ENCODE assay signal across 8 mouse cellular contexts in genomic region chr10:94147756-94148531, GRCm38 (mm10). TPM values are rescaled to one million over a fixed set of nuclear protein-coding genes. Genes with fewer than 3 reads are reported as not detected.
DNase-seq lines count a peak whose midpoint lies in the region; ATAC-seq and TF ChIP-seq lines count a peak whose summit lies in the region.

TSS of gene Nr2c1 (plus strand) at chr10:94148023.

- WGBS in embryonic facial prominence, embryonic 15.5 days: under 1% methylated on average over 64 of the region's 64 CpGs
- WGBS in heart, embryonic 11.5 days (ENCODE audit: insufficient replicate concordance): under 1% methylated on average over 64 of the region's 64 CpGs
- WGBS in kidney, embryonic 16.5 days: under 1% methylated on average over 58 of the region's 64 CpGs

- DNase-seq in B cell, adult 2 months: peak; percentile 76 to 77
- DNase-seq in liver: peak; percentile 86
- DNase-seq in monocyte, adult 2 months (ENCODE audit: low read depth in 1 of 2, low spot score in 2 of 2): peak; percentile 51 to 76
- peak; percentile 46 to 60 for DNase-seq in spleen, postnatal 14 days (ENCODE audit: low spot score in 2 of 2)

- H3K36me3 ChIP-seq in embryonic facial prominence, embryonic 15.5 days: no peaks in the 10 kb centered on the region
- no peaks in the 10 kb centered on the region for H3K36me3 ChIP-seq in heart, embryonic 11.5 days (ENCODE audit: control insufficient read depth, insufficient read depth, low read length)
- no peaks in the 10 kb centered on the region for H3K36me3 ChIP-seq in kidney, embryonic 16.5 days (ENCODE audit: insufficient read depth, low read length)

- H3K4me3 ChIP-seq in bone marrow macrophage, adult 2 months (ENCODE audit: insufficient read depth, low read length): peak within 1 kb of the TSS; percentile 75
- peak within 1 kb of the TSS; percentile 86 for H3K4me3 ChIP-seq in embryonic facial prominence, embryonic 15.5 days (replicated peaks)
- H3K4me3 ChIP-seq in heart, embryonic 11.5 days (ENCODE audit: low read depth, low read length): peak within 1 kb of the TSS; percentile 91
- H3K4me3 ChIP-seq in kidney, embryonic 16.5 days (ENCODE audit: low read length): peak within 1 kb of the TSS; percentile 82

- H3K9ac ChIP-seq in embryonic facial prominence, embryonic 15.5 days: peak within 1 kb of the TSS; percentile 88
- peak within 1 kb of the TSS; percentile 93 for H3K9ac ChIP-seq in heart, embryonic 11.5 days (ENCODE audit: low read depth, low read length)
- H3K9ac ChIP-seq in kidney, embryonic 16.5 days (replicated peaks; ENCODE audit: low read length): peak within 1 kb of the TSS; percentile 93

- TF ChIP-seq POLR2A in bone marrow macrophage, adult 2 months (IDR thresholded peaks at IDR 0.05; ENCODE audit: borderline replicate concordance, low read depth, low read length): no peak

- peak within 1 kb of the TSS; percentile 71 for H3K4me2 ChIP-seq in embryonic facial prominence, embryonic 15.5 days (replicated peaks)
- H3K4me2 ChIP-seq in heart, embryonic 11.5 days: peak within 1 kb of the TSS; percentile 74
- peak within 1 kb of the TSS; percentile 54 for H3K4me2 ChIP-seq in kidney, embryonic 16.5 days (replicated peaks; ENCODE audit: low read depth, low read length)

- peak within 1 kb of the TSS; percentile 79 for H3K27ac ChIP-seq in bone marrow macrophage, adult 2 months (ENCODE audit: insufficient read depth, low read depth, low read length)
- peak within 1 kb of the TSS; percentile 83 for H3K27ac ChIP-seq in embryonic facial prominence, embryonic 15.5 days (replicated peaks)
- peak within 1 kb of the TSS; percentile 90 for H3K27ac ChIP-seq in heart, embryonic 11.5 days (ENCODE audit: low read depth, low read length)
- H3K27ac ChIP-seq in kidney, embryonic 16.5 days (ENCODE audit: low read length): peak within 1 kb of the TSS; percentile 97

- ATAC-seq in embryonic facial prominence, embryonic 15.5 days (ENCODE audit: insufficient number of reproducible peaks, low FRiP score, low TSS enrichment, low read depth): peak; percentile 91
- ATAC-seq in heart, embryonic 11.5 days (replicated peaks; ENCODE audit: insufficient number of reproducible peaks, low FRiP score, low TSS enrichment): peak; percentile 86
- ATAC-seq in kidney, embryonic 16.5 days (ENCODE audit: low FRiP score, low TSS enrichment): peak; percentile 89

- no peaks in the 10 kb centered on the region for H3K9me3 ChIP-seq in embryonic facial prominence, embryonic 15.5 days (replicated peaks)
- no peaks in the 10 kb centered on the region for H3K9me3 ChIP-seq in heart, embryonic 11.5 days (replicated peaks; ENCODE audit: control insufficient read depth, low read length)
- no peaks in the 10 kb centered on the region for H3K9me3 ChIP-seq in kidney, embryonic 16.5 days (ENCODE audit: low read length)

- H3K27me3 ChIP-seq in embryonic facial prominence, embryonic 15.5 days: no peaks in the 10 kb centered on the region
- H3K27me3 ChIP-seq in heart, embryonic 11.5 days (ENCODE audit: control insufficient read depth, insufficient read depth, low read length): no peaks in the 10 kb centered on the region
- H3K27me3 ChIP-seq in kidney, embryonic 16.5 days (ENCODE audit: insufficient read depth, low read length): no peaks in the 10 kb centered on the region

- H3K4me1 ChIP-seq in bone marrow macrophage, adult 2 months (ENCODE audit: control insufficient read depth, insufficient read depth, low read length): peaks cover 18% of the 10 kb centered on the region
- H3K4me1 ChIP-seq in embryonic facial prominence, embryonic 15.5 days: peaks cover 24% of the 10 kb centered on the region
- peaks cover 10% of the 10 kb centered on the region for H3K4me1 ChIP-seq in heart, embryonic 11.5 days (ENCODE audit: control insufficient read depth, insufficient read depth, low read length)
- peaks cover 26% of the 10 kb centered on the region for H3K4me1 ChIP-seq in kidney, embryonic 16.5 days (ENCODE audit: insufficient read depth, low read length)

- TF ChIP-seq CTCF in bone marrow macrophage, adult 2 months (IDR thresholded peaks at IDR 0.05; ENCODE audit: low read depth, low read length): peak; percentile 42; the same call in 1 of the 2 replicates

RNA-seq across cellular contexts. Expression of gene Nr2c1, which starts in this region (rescaled TPM):
- polyA plus RNA-seq in bone marrow macrophage, adult 2 months (2012; ENCODE audit: insufficient read depth, insufficient read length, missing spikeins): 12.5 and 12.9 TPM in 2 replicates
- polyA plus RNA-seq in embryonic facial prominence, embryonic 15.5 days (2015; fragmentation: Nextera tagmentation; extraction: Ambion mirVana): 7.8 and 8.1 TPM in 2 replicates
- polyA plus RNA-seq in heart, embryonic 11.5 days (2014; fragmentation: Nextera tagmentation; extraction: Ambion mirVana): 8.1 and 8.7 TPM in 2 replicates
- 9.5 and 10.0 TPM in 2 replicates for polyA plus RNA-seq in kidney, embryonic 16.5 days (2015; fragmentation: Nextera tagmentation; extraction: Ambion mirVana)

Comparison
In these comparisons a context has a peak if more than half of its experiments do, and no peak if none do; other contexts are left out.
1. Peak in every context shown above with its lines: DNase-seq, ATAC-seq, H3K4me3 ChIP-seq and H3K27ac ChIP-seq.